Mouse (Mus musculus) CD4-positive helper T cell, adult 2 months (primary cell): ENCODE measurements at regions not wholly inside any gene's neighbourhood (a gene's known extent, or its start where the extent isn't known, plus 50 kb on each side); places are given as distances from the start of the nearest gene placed in this dataset.
A peak's percentile ranks its signal among the peaks of the same experiment; 100 is the strongest.
"Not testable (repeated sequence)": the region's sequence is repeated elsewhere in the genome, so short reads cannot be mapped to it uniquely, and the experiment has no call there.

Source experiments
- DNase-seq: peaks from one replicate; pipeline ENCODE4 v3.0.0-alpha.2; 2012; ENCODE audit warnings: low read depth, missing footprints, low spot score

DNA sequence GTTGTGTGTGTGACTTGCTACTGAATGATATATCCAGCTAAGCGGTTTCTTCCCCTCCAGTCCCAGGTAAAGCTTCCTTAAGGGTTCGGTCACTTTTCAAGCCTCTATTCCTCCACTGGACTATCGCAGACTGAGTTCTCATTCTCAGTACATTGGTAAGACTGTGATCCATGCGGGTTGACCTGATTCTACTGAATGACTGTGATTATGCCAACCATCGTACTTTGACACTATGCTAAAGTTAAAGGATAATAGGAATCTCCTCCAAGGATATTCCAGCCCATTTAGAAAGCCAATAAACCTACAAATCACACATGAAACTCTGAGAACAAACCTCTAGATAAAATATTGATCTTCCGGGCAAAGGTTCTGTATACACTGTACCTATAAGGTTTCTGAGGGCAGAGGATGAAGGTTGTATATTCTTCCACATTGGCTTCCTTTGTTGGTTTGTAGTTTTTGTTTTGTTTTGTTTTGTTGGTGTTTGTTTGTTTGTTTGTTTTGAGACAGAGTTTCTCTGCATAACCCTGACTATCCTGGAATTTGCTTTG, 223.7 kb upstream of the Zpld1 start:
- DNase-seq: no peak

DNA sequence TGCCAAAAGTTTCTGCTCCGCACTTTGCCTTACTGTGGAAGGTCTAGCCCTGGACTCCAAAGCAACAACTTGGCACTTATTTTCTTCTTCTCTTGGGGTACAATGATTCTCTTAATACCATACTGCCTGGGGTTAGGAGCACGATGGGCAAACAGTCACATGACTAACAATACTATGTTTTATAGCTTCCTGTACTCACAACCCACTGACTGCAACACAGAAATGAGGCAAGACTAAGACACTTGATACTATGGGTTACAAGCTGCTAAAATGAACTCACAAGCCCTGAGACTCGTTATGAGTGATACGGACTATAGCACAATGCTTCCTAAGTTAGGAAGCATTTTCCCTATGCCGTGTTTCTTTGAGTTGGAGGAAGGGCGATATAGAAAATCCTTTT, 222.3 kb upstream of the Zpld1 start:
- no peak for DNase-seq

DNA sequence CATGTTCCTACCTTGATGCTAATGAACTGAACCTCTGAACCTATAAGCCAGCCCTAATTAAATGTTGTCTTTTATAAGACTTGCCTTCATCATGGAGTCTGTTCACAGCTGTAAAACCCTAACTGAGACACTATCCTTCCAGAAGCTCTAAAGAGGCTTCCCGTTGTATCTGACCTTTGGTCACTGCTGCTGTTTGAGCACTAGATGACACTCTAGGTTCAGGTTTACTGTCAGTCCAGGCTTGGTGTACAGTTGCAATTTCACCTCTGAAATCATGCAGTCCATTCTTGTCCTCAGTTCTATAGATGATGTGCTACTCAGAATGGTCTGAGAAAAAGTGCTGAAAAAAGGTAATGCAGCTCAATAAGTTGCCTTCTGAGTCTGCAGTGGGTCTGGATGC, 221.9 kb upstream of the Zpld1 start:
- peak; percentile 49 for DNase-seq

DNA sequence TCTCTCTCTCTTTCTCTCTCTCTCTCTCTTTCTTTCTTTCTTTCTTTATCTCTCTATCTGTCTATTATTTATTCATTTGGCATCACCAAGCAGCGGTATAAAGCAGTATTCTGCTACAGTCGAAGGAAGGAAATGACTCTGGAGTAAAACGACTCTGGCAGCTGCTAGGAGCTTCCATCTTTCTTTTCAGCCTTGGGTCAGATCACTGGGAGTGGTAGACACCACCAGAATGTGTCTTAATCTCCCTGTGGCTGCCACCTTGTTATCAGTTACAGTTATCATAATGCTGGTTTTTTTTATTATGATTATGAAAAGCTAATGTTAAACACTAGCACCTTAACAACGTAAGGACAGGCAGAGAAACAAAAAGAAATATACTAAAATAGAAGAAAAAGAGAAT, 219.2 kb upstream of the Zpld1 start:
- no peak for DNase-seq

DNA sequence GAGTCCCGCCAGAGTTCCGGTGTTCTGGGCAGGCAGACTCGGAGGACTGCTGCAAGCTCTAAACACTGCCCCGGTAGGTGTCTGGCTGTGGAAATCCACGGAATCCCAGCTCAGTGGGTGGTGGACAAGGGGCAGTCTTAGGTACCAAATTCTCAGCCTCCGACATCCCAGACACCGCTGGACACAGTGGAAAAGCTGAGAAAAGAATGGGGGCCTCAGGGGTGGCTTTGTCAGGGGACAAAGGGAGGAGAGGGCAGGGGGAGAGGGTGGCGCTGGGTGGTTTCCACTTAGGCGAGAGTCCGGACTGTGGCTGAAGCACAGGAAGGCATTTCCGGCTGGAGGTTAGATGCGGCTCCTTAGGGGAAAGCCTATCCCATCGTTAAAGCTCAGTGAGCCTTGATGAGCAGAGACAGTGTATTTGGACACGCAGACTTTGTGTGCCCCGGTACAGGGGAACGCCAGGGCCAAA, 217.5 kb upstream of the Zpld1 start:
- no peak for DNase-seq

DNA sequence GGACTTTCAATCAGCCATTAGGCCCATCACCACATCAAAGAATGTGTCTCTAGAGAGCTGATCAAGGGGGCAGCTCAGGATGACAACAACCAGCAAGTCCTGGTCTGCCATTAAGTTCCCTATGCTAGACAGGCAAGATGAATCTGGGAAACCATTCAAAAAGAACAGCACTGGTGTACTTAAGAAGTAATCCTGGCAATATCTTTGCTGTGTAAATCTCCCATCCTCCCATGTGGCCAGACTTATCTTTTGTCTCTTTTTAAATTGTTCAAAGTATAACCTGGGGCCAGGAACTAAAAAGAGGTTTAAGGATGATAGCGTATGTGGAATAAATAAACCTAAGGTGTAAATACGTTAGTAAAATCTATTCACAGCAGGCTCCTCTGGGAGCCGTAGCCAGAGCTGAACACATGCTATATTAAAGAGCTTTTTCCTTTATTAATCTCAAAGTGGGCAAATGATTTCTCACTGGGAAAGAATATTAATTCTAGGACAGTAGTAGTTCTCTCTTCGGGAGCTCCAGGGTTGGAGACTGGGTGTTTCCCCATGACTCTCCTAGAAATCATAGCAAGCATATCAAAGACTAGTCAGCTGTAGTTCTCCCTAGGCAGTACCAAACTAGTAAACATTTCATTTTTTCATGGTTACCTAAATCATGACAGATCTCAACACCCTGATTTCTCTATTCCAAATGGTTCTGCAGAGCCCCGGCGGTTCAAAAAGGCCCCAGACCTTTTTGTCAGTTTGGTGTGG, 216.8 kb upstream of the Zpld1 start:
- no peak for DNase-seq

DNA sequence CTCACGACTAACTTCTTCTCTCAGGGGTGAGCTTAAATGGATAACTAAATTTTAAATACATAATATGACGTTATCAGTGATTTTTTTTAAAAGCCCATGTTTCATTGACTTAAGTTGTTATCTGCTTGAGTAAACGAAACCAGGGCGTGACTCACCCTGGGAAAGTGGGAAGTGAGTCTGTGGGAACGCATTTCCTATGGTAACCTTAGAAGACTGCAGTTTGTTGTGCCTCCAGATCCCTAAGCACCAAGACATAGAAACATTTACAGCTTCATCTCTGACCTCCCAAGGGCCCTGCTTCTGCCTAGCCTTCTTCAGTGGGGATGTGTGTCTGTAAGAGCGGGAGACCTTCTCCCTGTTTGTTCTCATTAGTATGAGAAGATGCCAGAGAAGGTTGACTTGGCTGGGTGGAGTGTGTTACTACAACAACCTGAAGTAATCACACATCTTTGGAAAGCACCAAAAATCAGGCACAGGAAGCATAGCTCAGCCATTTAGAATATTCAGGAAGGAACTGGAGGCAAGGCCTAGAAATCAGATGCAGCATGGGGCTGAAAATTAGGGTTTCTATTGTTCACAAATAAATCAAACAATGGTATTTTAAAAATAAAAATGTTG, 207.1 kb upstream of the Zpld1 start:
- no peak for DNase-seq

DNA sequence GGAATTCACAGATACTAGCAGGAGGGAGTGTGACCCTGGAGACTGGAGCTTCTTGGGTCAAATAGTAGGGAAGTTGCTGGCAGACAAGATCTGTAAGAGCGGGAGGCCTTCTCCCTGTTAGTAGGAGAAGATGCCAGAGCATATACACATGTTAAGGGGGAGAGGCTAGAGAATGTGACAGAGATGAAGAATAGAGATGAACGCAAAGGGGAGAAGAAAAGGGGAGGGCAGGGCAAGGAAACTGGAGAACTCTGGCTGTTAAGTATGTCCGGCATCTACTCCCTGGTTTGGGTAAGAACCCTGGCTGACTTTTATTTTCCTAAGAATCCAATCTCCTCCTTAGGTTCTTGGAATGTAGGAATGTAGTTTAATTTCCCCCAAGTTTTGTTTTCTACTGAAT, 206.5 kb upstream of the Zpld1 start:
- DNase-seq: no peak

DNA sequence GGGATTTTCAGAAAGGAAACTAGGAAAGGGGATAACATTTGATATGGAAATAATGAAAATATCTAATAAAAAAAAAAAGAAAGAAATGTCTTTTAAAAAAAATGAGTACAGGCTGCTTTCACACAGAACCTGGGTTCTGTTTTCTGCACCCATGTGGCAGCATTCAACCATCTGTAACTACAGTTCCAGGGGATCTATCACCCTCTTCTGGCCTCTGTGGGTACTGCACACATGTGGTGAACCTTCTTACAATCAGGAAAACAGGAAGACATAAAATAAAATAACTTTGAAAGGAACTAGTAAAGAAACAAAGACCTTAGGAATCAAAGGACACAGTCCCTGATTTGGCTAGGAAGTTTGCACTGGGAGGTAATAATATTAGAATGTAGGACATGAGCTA, 205.5 kb upstream of the Zpld1 start:
- DNase-seq: peak; percentile 16

DNA sequence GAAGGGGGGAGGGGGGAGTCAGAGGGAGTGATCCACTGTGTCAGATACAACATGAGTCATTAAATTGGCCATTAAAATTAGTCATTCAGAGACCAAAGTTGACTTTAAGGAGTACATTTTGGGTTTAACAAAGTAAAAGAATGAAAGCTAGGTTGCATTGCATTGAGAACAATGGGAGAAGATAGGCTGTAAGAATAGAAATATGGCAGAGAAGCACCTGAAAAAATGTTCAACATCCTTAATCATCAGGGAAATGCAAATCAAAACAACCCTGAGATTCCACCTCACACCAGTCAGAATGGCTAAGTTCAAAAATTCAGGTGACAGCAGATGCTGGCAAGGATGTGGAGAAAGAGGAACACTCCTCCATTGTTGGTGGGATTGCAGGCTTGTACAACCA, 202.0 kb upstream of the Zpld1 start:
- not testable (repeated sequence) for DNase-seq

DNA sequence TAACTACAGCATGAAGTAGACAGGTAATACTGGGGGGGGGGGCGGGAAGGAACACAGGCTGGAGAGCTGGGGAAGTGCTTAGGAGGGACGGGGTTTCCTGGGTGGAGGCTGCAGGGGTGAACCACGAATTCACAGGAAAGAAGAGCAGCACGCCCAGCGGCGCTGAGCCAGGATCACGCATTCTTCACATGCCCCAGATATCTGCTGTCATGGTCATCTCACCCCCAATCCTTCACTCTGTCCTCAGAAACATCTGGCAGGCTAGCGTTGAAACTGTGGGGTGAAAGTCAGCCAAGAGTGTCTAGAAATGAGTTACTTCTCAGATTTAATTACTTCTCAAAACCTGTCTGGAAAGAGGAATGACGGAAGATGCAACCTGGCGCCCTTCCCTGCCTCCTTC, 197.3 kb upstream of the Zpld1 start:
- no peak for DNase-seq

DNA sequence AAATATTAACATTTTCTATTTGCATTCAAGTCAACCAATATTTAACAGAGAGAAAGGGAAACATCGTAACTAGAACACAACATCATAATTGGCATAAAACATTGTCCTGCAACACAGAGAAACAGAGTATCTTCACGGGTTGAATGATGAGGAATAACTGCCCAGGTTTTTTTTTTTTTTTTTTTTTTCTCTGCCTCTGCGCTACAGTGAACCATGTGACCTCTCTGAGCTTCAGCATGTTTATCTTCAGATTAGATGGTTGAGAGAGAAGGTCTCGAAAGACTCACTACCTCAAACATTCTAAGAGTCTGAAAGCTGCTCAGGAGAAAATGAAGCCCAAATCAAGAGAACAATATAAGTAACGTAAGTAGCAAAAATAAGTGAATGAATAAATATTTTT, 196.4 kb upstream of the Zpld1 start:
- no peak for DNase-seq

DNA sequence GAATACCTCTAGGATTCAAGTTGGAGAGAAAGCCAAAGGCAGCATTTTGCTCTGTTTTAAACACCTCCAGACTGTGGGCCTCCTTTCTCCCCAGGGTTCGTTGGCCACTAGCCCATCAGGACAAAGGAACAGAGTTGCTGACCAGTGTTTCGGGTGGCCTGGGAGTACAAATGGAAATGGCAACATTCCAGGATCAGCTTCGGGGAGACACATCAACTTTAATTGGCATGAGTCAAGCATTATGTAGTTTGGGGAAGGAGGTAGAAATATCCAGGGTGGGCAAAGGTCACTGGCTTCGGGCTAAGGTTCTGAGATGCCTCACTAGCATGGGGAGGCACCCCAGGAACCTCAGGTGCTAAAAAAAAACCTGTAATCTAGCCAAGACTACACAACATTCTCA, 194.3 kb upstream of the Zpld1 start:
- DNase-seq: no peak

DNA sequence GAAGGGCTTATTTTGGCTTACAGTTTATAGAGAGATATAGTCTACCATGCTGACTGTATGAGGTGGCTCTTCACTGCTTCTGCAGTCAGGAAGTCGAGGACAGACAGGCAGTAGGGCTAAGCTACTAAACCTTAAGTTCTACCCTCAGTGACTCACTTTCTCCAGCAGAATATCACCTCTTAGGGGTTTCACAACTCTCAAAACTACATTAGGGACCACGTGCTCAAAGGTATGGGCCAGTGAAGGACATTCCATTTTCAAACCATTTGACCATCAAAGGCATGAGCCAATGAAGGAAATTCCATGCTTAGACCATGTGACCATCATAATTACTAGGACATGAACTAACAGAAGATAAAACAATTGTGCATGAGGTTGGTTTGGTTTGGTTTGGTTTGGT, 186.6 kb upstream of the Zpld1 start:
- no peak for DNase-seq

DNA sequence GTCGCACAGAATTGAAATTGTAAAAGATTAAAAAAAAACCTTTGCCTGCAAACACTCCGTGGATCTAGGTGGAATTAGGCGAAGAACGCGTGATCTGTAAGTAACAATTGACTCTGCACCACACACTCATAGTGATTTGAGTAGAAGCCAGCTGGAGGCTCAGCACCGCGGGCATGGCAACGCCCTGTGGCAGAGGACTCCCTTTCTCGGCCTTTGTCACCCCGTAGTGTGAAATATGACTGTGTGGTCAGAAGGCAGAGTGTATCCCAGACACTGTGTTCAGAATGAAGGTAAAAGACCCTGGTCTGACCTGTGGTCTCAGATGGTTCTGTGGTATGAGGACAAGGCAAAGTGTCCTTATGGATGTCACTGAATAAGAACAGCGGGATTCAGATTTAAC, 183.0 kb upstream of the Zpld1 start:
- DNase-seq: no peak

DNA sequence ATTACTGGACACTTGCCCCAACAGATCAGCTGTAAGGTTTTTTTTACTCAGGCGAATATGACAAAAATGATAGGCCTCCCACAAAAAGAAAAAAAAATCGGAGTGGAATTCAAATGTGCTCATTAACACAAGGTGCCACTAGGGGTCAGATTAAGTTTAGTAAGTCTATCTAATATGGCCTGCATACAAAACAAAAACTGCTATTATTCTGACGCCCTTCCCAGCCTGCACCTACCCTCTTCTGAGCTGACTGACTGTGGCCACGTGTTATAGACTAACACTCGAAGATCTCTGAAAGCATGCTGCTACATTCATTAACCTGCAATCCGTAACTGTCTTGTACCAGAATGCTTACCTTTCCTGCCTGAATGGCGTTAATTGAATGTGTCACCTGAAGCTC, 182.5 kb upstream of the Zpld1 start:
- peak; percentile 47 for DNase-seq

DNA sequence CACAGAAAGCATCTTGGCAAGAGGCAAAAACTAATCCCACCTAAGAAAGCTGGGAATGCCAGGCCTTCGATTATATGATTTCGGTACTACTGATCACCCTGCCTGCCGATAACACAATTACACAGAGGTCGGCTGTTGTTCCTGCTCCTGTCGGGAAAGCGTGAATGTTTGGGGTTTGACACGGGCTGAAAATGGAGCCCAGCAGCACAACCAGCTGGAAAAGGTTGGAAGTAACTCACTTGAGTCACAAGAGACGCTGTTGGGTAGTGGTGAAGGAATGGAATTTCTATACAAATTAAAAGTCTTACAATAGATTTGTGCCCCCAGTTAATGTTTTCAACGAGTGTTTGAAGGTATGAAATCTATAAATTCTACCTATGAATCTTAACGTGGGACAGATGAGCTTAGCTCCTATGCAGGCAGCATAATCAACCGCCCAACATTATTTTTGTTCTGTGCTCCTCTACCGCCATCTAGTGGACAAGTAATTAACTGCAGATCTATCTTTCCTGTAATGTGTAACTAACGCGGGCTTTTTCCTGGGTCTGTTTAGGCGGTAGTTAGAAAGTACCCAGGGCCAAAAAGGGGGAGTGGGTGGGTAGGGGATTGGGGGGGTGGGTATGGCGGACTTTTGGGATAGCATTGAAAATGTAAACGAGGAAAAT, 178.9 kb upstream of the Zpld1 start:
- peak; percentile 66 for DNase-seq

DNA sequence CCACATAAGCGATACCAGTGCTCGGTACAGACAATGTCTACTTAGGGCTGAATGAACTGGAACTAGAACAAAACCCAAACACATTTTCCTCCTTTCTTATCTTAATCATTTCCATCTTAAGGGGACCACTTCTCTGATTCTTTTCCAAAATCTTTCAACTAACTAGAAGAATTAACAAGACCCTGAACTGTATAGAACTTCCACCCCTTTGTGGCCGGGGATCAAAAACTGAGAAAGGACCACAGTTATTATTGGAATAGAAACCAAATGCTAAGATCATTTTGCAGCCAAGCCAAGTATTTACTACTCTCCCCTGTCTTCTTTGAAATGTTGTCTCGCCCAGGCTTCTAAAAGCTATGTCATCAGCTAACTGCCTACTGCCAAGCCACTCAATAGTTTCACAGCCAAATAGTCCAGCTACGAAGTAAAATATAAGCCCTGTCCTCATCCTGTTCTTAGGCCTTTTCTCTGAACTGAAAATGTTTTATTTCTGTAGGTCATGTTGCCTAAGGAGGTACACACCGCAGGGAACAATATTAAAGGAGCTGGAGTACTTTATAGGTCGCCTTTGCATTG, 177.3 kb upstream of the Zpld1 start:
- DNase-seq: no peak

DNA sequence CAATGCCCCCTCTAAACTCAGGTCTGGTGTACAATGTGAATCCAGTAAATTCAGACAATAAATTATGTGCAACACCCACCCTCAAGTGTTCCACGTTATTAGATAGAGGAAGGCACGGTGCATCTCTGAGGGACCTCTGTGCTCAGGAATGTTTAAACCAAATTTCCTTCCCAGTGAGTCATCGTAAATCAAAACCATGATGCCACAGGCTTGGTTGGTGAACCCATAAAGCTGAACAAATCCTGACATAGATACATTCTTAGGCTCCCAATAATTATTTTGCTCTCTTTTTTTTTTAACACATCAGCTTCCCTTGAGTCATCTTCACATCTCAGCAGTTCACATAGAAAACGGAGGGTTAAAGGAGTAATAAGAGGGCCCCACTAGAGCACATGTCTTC, 173.6 kb upstream of the Zpld1 start:
- no peak for DNase-seq

DNA sequence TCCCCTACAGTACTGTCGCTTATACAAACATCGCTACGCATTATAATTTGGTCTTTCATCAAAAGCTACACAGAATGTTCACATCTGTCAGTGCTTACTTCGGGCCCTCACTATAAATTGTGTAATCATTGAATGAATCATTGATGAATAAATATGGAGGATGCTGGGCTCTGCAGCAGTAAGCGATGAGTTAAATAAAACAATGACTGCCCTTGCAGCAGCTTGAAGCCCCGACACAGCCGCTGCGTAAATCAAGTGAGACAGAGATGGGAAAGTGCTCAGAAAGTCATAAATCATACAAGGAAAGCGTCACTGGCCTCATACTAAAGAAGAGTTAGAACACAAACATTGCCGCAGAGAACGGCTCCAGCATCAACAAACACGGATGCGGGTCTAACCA, 172.9 kb upstream of the Zpld1 start:
- DNase-seq: no peak

DNA sequence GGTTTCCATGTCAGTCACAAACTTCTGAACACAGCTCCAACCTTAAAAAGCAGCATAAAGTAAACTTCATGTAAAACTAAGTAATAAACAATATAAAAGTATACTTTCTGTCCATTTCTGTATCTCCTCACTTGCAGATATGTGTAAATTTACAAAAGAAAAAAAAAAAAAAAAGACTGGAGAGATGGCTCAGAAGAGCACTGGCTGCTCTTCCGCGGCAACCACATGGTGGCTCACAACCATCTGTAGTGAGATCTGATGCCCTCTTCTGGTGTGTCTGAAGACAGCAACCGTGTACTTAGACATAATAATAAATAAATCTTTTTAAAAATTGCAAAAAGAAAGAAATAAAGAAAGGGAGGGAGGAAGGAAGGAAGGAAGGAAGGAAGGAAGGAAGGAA, 171.9 kb upstream of the Zpld1 start:
- DNase-seq: no peak

DNA sequence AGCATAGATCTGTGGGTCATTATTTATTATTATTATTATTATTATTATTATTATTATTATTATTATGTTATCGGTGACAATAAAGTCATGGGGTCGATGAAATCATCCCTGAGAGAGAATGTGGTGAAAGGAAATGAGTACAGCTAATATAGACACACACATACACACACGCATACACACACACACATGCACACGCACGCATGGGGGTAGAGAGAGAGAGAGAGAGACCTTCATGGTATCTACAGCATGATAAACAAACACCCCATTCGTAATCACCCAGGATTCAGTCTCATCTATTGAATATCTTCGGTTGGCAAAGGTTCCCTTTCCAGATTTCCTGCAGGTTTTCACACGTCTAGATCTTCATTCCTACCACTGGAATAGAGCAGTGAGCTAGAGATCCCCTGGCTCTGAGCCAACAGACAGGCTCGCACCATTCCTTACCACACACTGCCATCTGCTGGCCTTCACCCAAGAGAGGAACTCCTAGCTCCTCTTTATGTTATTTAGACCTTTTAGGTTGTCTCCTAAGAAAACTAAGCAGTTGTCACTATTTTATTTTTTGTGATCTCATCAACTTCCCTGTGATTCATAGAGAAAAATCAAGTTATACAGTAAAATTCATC, 171.2 kb upstream of the Zpld1 start:
- DNase-seq: peak; percentile 43
